ENCODE assay signal across 17 mouse cellular contexts in genomic region chr10:125171625-125172024, GRCm38 (mm10).
"Had no signal": no experiment of that assay in that cellular context is flagged by ENCODE, and none has a peak within 500 bp of the region (broad histone marks: within the 10 kb centered on the region; RNA-seq: fewer than 3 reads in every experiment).

No protein-coding gene starts in this region.

- H3K4me1 ChIP-seq: lung, embryonic 15.5 days; megakaryocyte, embryonic 14.5 days; midbrain, embryonic 13.5 days; midbrain, embryonic 15.5 days; neural tube, embryonic 12.5 days had no signal

- H3K9me3 ChIP-seq: lung, embryonic 15.5 days; midbrain, embryonic 13.5 days; midbrain, embryonic 15.5 days; neural tube, embryonic 12.5 days had no signal

- H3K4me2 ChIP-seq: lung, embryonic 15.5 days; midbrain, embryonic 11.5 days; midbrain, embryonic 13.5 days; midbrain, embryonic 15.5 days; neural tube, embryonic 12.5 days had no signal

- DNase-seq: liver, postnatal 0 days; lung, adult 2 months; lung, postnatal 14 days; lung, postnatal 36 days; right cerebral cortex, postnatal 14 days; spleen, adult 18-20 months; thymus, adult 18-20 months; thymus, postnatal 14 days; thymus, postnatal 36 days had no signal

- H3K27me3 ChIP-seq: lung, embryonic 15.5 days; megakaryocyte, embryonic 14.5 days; midbrain, embryonic 13.5 days; midbrain, embryonic 15.5 days; neural tube, embryonic 12.5 days had no signal

- H3K4me3 ChIP-seq: lung, embryonic 15.5 days; megakaryocyte, embryonic 14.5 days; midbrain, embryonic 13.5 days; midbrain, embryonic 15.5 days; neural tube, embryonic 12.5 days had no signal

- ATAC-seq: liver, postnatal 0 days; lung, postnatal 0 days; midbrain, embryonic 13.5 days; midbrain, embryonic 15.5 days had no signal

- H3K36me3 ChIP-seq: lung, embryonic 15.5 days; midbrain, embryonic 13.5 days; midbrain, embryonic 15.5 days; neural tube, embryonic 12.5 days had no signal

- H3K27ac ChIP-seq: lung, embryonic 15.5 days; macrophage; midbrain, embryonic 13.5 days; midbrain, embryonic 15.5 days; neural tube, embryonic 12.5 days had no signal

- H3K9ac ChIP-seq: liver, postnatal 0 days; lung, embryonic 15.5 days; midbrain, embryonic 13.5 days; midbrain, embryonic 15.5 days; neural tube, embryonic 12.5 days had no signal
